Mouse (Mus musculus): ENCODE results near the gene Notch4. TPM values are rescaled to one million over a fixed set of nuclear protein-coding genes. Genes with fewer than 3 reads are reported as not detected.
A peak's percentile ranks its signal among the peaks of the same experiment; 100 is the strongest.

The Notch4 gene
- total and polyA plus RNA-seq, 2 experiments from 2014 or later: 6.1 to 11.4 TPM

DNA sequence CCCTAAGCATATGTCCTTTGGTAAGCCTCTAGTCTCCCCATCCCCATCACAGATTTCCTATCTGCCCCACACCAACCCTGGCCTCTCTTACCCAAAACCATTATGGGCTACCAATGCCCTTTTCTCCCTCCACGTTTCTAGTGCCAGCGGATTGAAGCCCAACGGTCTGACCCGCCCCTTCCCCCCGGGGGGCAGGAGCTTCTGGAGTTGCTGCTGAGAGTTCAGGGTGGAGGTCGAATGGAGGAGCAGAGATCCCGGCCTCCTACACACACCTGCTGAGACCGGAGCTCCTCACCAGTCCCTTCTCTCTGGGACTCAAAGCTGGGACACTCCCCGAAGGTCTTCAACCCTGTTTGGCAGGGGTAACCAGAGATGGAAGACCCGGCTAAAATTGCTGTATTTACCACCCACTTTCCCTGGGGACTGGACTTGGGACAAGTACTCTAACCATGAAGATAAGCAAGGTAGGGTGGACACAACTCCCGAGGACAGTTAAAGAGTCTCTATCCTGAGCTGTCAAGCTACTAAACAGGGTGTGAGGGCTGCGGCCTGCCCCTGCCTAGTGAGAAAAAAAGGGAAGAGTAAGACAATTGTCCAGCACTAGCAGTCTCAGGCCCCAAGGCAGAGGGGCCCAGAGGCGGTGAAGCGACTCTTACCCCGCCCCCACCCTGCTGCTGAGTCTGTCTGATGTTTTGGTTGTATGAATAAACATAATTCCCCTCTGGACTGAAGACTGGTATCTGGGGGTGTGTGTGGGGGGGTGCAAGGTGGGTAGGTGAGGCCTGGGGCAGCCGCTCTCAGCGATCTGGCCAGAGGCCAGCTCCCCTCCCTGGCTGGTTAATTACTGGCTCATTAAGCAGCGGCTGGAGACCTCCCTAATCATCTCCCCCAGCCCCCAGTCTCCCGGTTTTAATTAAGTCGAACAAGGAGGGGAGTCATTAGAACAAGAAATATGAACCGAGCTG, 27.2 kb downstream of the Notch4 start, which contains the start of gene Pbx2:
Gene Pbx2 (plus strand): TSS at position 238 of the 965 bp plus-strand sequence.
- TF ChIP-seq CTCF (IDR thresholded peaks at IDR 0.05; ENCODE audit: low read depth): no peak
- Histone ChIP-seq H3K27me3 (ENCODE audit: insufficient read depth, low read length) (no peaks in the 10 kb centered on the region), H3K9me3 (ENCODE audit: low read length) (no peaks in the 10 kb centered on the region), H3K4me3 (ENCODE audit: low read length) (peak within 1 kb of the TSS; percentile 85), H3K4me2 (ENCODE audit: low read depth, low read length) (peak within 1 kb of the TSS; percentile 97), H3K9ac (replicated peaks; ENCODE audit: low read length) (peak within 1 kb of the TSS; percentile 96), H3K4me1 (ENCODE audit: insufficient read depth, low read length) (peaks cover 25% of the 10 kb centered on the region), H3K27ac (peak within 1 kb of the TSS; percentile 96), H3K36me3 (ENCODE audit: insufficient read depth, low read length) (peaks cover 19% of the 10 kb centered on the region; the same call in 1 of the 2 replicates)
- 4% methylated on average over 21 of the region's 21 CpGs for WGBS
- DNase-seq (ENCODE audit: low spot score) (peak; percentile 29), ATAC-seq (no peak)

DNA sequence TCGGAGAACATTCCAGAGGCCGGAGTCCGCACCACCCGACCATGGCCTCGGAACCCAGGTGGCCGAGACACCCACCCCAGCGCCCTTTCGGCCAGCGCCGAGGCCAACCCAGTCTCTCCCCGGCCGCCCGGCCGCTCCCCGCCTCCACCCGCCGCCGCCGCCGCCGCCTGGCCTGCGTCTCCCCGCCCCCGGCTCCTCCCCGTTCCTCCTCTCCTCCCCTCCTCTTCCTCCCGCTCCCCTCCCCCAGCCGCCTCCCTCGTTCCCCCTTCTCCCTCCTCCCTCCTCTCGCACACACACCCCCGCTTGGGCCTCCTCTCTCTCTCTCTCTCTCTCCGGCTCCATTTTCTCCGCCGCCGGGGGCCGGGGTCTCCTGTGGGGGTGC, 27.9 kb downstream of the Notch4 start:
- Histone ChIP-seq H3K27ac (peak overlapping the region; percentile 96), H3K36me3 (ENCODE audit: insufficient read depth, low read length) (peaks cover 22% of the 10 kb centered on the region; the same call in 1 of the 2 replicates), H3K4me3 (ENCODE audit: low read length) (peak overlapping the region; percentile 85), H3K4me1 (ENCODE audit: insufficient read depth, low read length) (peaks cover 25% of the 10 kb centered on the region), H3K27me3 (ENCODE audit: insufficient read depth, low read length) (no peaks in the 10 kb centered on the region), H3K4me2 (ENCODE audit: low read depth, low read length) (peak overlapping the region; percentile 97), H3K9me3 (ENCODE audit: low read length) (no peaks in the 10 kb centered on the region), H3K9ac (replicated peaks; ENCODE audit: low read length) (peak overlapping the region; percentile 96)
- WGBS: 2% methylated on average over 26 of the region's 35 CpGs
- ATAC-seq (peak; percentile 50), DNase-seq (ENCODE audit: low spot score) (peak; percentile 92)
- no peak for TF ChIP-seq CTCF (IDR thresholded peaks at IDR 0.05; ENCODE audit: low read depth)

DNA sequence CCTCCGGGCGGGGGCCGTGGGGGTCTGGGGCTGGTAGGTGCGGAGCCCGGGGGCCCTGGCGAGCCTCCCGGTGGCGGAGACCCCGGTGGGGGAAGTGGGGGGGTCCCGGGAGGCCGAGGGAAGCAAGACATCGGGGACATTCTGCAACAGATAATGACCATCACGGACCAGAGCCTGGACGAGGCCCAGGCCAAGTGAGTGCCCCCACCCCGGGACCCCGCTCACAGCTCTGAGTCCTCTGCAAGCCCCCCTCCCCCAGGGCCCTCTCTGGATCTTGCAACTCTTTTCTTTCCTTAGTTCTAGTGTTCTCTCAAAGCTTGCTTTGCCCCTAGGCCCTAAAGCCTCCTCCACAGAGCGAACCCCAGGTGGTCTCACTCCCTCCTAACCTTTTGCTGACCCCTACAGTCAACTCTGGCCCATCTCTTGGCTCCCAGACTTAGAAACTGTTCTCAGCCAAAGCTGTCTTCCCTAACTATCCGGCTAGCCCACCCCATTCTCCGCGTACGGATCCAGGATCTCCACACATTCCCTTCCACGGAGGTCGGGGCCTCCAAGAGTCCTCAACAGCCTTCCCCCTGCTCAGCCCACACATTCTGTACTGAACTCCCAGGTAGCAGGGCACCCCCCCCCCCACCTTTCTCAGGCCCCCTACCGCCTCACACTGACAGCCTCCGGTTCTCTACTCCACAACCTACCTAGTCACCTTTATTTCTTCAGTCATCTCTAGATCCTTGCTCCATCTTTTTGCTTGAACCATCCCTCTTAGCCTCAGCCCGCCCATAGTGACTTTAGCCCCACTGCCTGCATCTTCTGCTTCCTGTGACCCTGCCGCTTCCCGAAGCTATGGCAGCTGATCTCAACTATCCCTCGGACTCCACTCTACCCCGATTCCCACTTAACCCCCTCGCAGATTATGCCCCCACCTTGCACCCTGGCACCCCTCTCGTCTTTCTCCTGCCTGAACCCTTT, 28.8 kb downstream of the Notch4 start:
- H3K9me3 ChIP-seq (ENCODE audit: low read length): no peaks in the 10 kb centered on the region
- H3K4me2 ChIP-seq (ENCODE audit: low read depth, low read length): peak overlapping the region; percentile 97
- peak; percentile 58 for DNase-seq (ENCODE audit: low spot score)
- no peaks in the 10 kb centered on the region for H3K27me3 ChIP-seq (ENCODE audit: insufficient read depth, low read length)
- H3K27ac ChIP-seq: peak overlapping the region; percentile 96
- whole genome bisulfite sequencing: 2% methylated on average over 31 of the region's 32 CpGs
- H3K9ac ChIP-seq (replicated peaks; ENCODE audit: low read length): peak overlapping the region; percentile 96
- H3K4me1 ChIP-seq (ENCODE audit: insufficient read depth, low read length): peaks cover 25% of the 10 kb centered on the region
- no peak for TF ChIP-seq CTCF (IDR thresholded peaks at IDR 0.05; ENCODE audit: low read depth)
- peak; percentile 21 for ATAC-seq
- peaks cover 22% of the 10 kb centered on the region; the same call in 1 of the 2 replicates for H3K36me3 ChIP-seq (ENCODE audit: insufficient read depth, low read length)
- peak overlapping the region; percentile 85 for H3K4me3 ChIP-seq (ENCODE audit: low read length)

DNA sequence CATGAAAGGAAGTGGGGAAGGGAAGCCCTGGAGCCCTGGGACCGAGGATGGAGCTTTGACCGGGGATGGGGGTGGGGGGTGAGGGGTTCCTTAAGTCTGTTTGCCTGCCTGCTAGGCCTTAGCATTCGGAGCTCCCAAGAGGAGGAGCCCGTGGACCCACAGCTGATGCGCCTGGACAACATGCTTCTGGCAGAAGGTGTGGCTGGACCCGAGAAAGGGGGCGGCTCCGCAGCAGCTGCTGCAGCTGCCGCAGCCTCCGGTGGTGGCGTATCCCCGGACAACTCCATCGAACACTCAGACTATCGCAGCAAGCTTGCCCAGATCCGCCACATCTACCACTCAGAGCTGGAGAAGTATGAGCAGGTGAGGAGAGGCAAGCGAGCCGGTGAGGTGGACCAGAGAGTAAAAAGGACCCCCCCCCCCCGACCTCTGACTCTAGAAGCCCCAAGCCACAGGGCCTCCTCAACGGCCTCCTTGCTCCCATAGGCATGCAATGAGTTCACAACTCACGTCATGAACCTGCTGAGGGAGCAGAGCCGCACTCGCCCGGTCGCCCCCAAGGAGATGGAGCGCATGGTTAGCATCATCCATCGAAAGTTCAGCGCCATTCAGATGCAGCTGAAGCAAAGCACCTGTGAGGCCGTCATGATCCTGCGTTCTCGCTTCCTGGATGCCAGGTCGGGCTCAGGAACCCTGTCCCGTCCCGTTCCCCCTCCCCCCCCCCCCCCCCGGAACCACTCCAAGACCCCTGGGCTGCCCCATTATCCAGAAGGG, 29.9 kb downstream of the Notch4 start:
- Histone ChIP-seq H3K4me1 (ENCODE audit: insufficient read depth, low read length) (peaks cover 25% of the 10 kb centered on the region), H3K36me3 (ENCODE audit: insufficient read depth, low read length) (peaks cover 22% of the 10 kb centered on the region; the same call in 1 of the 2 replicates), H3K27me3 (ENCODE audit: insufficient read depth, low read length) (no peaks in the 10 kb centered on the region), H3K27ac (peak overlapping the region; percentile 96), H3K4me2 (ENCODE audit: low read depth, low read length) (peak overlapping the region; percentile 97), H3K4me3 (ENCODE audit: low read length) (peak overlapping the region; percentile 85), H3K9me3 (ENCODE audit: low read length) (no peaks in the 10 kb centered on the region), H3K9ac (replicated peaks; ENCODE audit: low read length) (peak overlapping the region; percentile 96)
- TF ChIP-seq CTCF (IDR thresholded peaks at IDR 0.05; ENCODE audit: low read depth): peak; percentile 22
- ATAC-seq (no peak), DNase-seq (ENCODE audit: low spot score) (peak; percentile 54)
- 43% methylated on average over 33 of the region's 34 CpGs for WGBS

DNA sequence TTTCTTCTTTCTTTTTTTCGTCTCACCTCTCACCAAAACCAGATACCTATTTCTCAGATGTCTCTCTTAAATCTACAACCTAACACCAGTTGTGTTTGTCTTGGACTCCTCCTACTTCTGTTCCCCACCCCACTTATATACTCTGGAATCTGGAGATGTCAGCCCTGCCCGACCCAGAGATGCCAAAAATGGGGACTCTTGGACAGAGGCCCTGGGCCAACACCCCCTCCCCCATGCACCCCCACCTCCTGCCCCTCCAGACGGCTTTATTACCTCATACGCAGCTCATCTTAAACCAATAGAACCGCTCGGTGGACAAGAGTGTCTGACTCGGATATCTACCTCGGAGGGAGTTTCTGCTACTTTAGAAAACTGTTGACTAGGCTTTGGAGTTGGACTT, 32.0 kb downstream of the Notch4 start:
- H3K4me2 ChIP-seq (ENCODE audit: low read depth, low read length): no peak overlapping the region
- H3K27me3 ChIP-seq (ENCODE audit: insufficient read depth, low read length): no peaks in the 10 kb centered on the region
- no peak overlapping the region for H3K9ac ChIP-seq (replicated peaks; ENCODE audit: low read length)
- H3K4me3 ChIP-seq (ENCODE audit: low read length): no peak overlapping the region
- ATAC-seq (no peak), DNase-seq (ENCODE audit: low spot score) (no peak)
- no peak for TF ChIP-seq CTCF (IDR thresholded peaks at IDR 0.05; ENCODE audit: low read depth)
- peaks cover 32% of the 10 kb centered on the region; the same call in 1 of the 2 replicates for H3K36me3 ChIP-seq (ENCODE audit: insufficient read depth, low read length)
- peaks cover 18% of the 10 kb centered on the region for H3K4me1 ChIP-seq (ENCODE audit: insufficient read depth, low read length)
- WGBS: 81% methylated on average over 8 of the region's 8 CpGs
- no peaks in the 10 kb centered on the region for H3K9me3 ChIP-seq (ENCODE audit: low read length)
- no peak overlapping the region for H3K27ac ChIP-seq

Measured in hindbrain, postnatal 0 days (tissue).